Mouse (Mus musculus) thymus, adult 2 months (tissue): Measurements from ENCODE around the gene Cdca5.

Experiments used
- CTCF ChIP-seq: fragments of 200-500 bp; IDR thresholded peaks from 2 replicates; pipeline ENCODE4 v1.5.1; 2012; ENCODE audit warnings: mild to moderate bottlenecking, control low read depth, low read length, moderate library complexity, borderline replicate concordance; ENCODE audit not compliant: control insufficient read depth, poor library complexity, insufficient read depth; ENCODE audit errors: extremely low read depth
- POLR2A ChIP-seq: fragments of 200-500 bp; IDR thresholded peaks from 2 replicates; pipeline ENCODE4 v1.6.1; 2012; ENCODE audit warnings: mild to moderate bottlenecking, low read length, control low read depth, moderate library complexity; ENCODE audit not compliant: control insufficient read depth, poor library complexity, insufficient read depth; ENCODE audit errors: extremely low read depth

GRCm38 (mm10) chr19:6058966-6059365 lies 25.8 kb upstream of the Cdca5 start:
- TF ChIP-seq POLR2A (no peak), CTCF (no peak)
